Mouse (Mus musculus) forebrain, postnatal 0 days (tissue): ENCODE results near the gene Pdgfra. TPM values are rescaled to one million over a fixed set of nuclear protein-coding genes. Genes with fewer than 3 reads are reported as not detected.

ENCODE experiments used
- ATAC-seq: fragments of 200-750 bp; cut with Nextera tagmentation; 2 replicates; pipeline ENCODE4 v1.8.0; 2017; ENCODE audit warnings: mild to moderate bottlenecking, moderate library complexity
- DNase-seq: peaks from one replicate; pipeline ENCODE4 v3.0.0-alpha.2; 2015
- H3K27ac ChIP-seq: fragments of 300-500 bp; sonication (generic); 2 replicates; pipeline ENCODE4 v1.5.1; 2014; ENCODE audit warnings: low read depth, mild to moderate bottlenecking, antibody characterized with exemption, low read length, moderate library complexity, mixed read lengths
- H3K27me3 ChIP-seq: fragments of 300-500 bp; sonication (generic); 2 replicates; pipeline ENCODE4 v1.6.1; 2014; ENCODE audit warnings: mild to moderate bottlenecking, low read length, mixed read lengths; ENCODE audit not compliant: insufficient read depth
- H3K36me3 ChIP-seq: fragments of 300-500 bp; sonication (generic); 2 replicates; pipeline ENCODE4 v1.6.1; 2014; ENCODE audit warnings: mild to moderate bottlenecking, moderate library complexity; ENCODE audit not compliant: insufficient read depth
- H3K4me1 ChIP-seq: fragments of 300-500 bp; sonication (generic); 2 replicates; pipeline ENCODE4 v1.6.1; 2014; ENCODE audit warnings: antibody characterized with exemption; ENCODE audit not compliant: insufficient read depth
- H3K4me2 ChIP-seq: fragments of 300-500 bp; sonication (generic); 2 replicates; pipeline ENCODE4 v1.6.1; 2014; ENCODE audit warnings: low read depth, mild to moderate bottlenecking, moderate library complexity
- H3K4me3 ChIP-seq: fragments of 300-500 bp; sonication (generic); 2 replicates; pipeline ENCODE4 v1.5.1; 2014; ENCODE audit warnings: low read depth, low read length, mixed read lengths
- H3K9ac ChIP-seq: fragments of 300-500 bp; sonication (generic); 2 replicates; pipeline ENCODE4 v1.6.1; 2014; ENCODE audit warnings: mild to moderate bottlenecking
- H3K9me3 ChIP-seq: fragments of 300-500 bp; sonication (generic); 2 replicates; pipeline ENCODE4 v1.6.1; 2016; ENCODE audit warnings: low read length
- CTCF ChIP-seq: sonication (generic); IDR thresholded peaks from 2 replicates; pipeline ENCODE4 v1.5.1; 2016; ENCODE audit warnings: antibody characterized with exemption, control low read depth, low read depth
- WGBS: fragments of 180-500 bp; shearing (Covaris S2); extraction: QIAGEN DNeasy Blood & Tissue Kit; methylation state at CpG from one replicate; pipeline ENCODE4 v1.1.7; 2014; 5-methylcytosine and 5-hydroxymethylcytosine counted together
- polyA plus RNA-seq: library from polyadenylated mRNA; unstranded; fragments of >200 nt; fragmentation: Nextera tagmentation; extraction: Ambion mirVana; gene quantifications from 2 replicates; pipeline ENCODE4 v1.2.1, GENCODE M21; 2015
- total RNA-seq: library from RNA; depleted of rRNA; stranded (reverse); fragments of >200 nt; gene quantifications from 2 replicates; pipeline ENCODE4 v1.2.3, GENCODE M21; 2014

The Pdgfra gene
- total and polyA plus RNA-seq, 2 experiments from 2014 or later: 14.0 to 49.9 TPM

DNA sequence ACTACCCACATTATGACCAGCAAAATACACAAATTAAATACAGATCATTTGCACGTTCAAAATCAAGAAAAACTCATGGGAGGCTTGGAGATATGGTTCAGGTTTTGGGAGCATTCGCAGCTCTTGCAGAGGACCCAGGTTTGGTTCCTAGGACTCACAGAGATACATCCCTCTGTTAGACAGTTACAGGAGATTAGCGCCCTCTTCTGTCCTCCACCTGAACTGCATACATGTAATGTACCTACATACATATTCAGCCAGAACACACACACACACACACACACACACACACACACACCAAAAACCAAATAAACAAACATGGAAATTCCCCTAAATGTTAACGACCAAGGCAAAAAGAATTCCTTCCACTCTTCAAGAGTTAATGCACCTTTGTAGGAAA lies 12.6 kb downstream of the Pdgfra start:
- Histone ChIP-seq H3K4me1 (no peaks in the 10 kb centered on the region), H3K9me3 (no peaks in the 10 kb centered on the region), H3K27me3 (no peaks in the 10 kb centered on the region), H3K4me3 (no peak overlapping the region), H3K27ac (no peak overlapping the region), H3K36me3 (no peaks in the 10 kb centered on the region), H3K9ac (no peak overlapping the region), H3K4me2 (no peak overlapping the region)
- no peak for TF ChIP-seq CTCF
- no peak for DNase-seq
- no peak for ATAC-seq
- 84% methylated on average over 4 of the region's 4 CpGs for WGBS

DNA sequence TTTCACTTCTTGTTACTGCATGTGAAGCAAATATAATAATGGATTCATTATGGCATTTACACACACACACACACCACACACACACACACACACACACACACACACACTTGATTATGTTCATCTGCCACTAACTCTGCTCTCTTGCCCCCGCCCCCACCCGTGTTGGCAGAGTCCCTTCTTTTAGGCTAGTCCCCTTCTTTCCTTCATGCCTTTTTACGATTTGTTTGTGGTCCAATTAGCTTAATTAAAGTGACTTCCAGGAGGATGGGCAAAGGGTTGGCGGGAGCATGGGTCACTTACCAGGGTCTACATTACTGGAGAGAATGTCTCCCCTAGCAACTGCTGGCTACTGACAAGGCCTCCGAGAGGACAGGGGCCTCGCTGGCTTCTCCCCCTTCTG lies 17.7 kb downstream of the Pdgfra start:
- TF ChIP-seq CTCF: no peak
- H3K9ac ChIP-seq: no peak overlapping the region
- 42% methylated on average over 6 of the region's 6 CpGs for WGBS
- H3K27me3 ChIP-seq: no peaks in the 10 kb centered on the region
- H3K4me2 ChIP-seq: no peak overlapping the region
- no peaks in the 10 kb centered on the region for H3K36me3 ChIP-seq
- DNase-seq: no peak
- H3K27ac ChIP-seq: no peak overlapping the region
- ATAC-seq: no peak
- H3K9me3 ChIP-seq: no peaks in the 10 kb centered on the region
- H3K4me1 ChIP-seq: no peaks in the 10 kb centered on the region
- no peak overlapping the region for H3K4me3 ChIP-seq

DNA sequence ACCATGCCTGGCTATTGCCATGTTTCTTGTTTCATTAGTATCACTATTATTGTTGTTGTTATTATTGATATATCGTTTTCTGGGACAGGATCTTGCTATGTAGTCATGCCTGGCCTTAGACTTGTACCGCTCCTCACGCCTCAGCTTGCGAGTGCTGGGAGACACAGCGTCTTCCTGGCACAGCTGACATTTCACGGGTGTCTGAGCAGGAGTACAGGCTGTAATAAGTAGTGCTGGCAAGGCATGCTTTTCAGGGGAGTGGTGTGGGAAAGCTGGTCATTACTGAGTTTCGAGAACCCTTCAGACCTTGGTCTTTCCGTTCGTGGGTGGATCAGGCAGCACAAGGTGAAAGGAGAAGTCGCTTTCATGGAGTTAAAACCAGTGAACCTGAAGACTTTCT lies 19.8 kb downstream of the Pdgfra start:
- WGBS: 47% methylated on average over 10 of the region's 10 CpGs
- Histone ChIP-seq H3K36me3 (no peaks in the 10 kb centered on the region), H3K4me2 (no peak overlapping the region), H3K27ac (no peak overlapping the region), H3K4me3 (no peak overlapping the region), H3K27me3 (no peaks in the 10 kb centered on the region; the same call in 1 of the 2 replicates), H3K9ac (no peak overlapping the region), H3K4me1 (no peaks in the 10 kb centered on the region), H3K9me3 (no peaks in the 10 kb centered on the region)
- no peak for TF ChIP-seq CTCF
- ATAC-seq: no peak
- DNase-seq: no peak

DNA sequence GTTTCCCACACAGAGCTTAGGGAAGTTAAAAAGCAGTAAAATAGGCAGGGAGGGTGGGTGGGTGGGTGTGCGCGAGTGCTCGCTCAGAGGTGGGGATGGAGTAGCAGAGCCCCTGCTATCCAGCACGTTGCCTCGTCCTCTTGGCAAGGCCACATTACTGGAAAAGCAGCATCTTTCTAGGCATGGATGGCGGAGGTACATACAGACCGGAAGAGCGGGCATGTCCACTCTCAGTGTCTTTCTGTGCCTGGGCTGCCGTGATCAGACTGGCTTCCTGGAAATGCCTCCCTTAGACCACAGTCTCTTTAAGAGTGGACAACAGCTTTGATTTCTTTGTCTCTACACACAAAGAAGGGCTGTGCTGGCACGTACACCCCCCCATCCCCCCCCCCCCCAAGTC lies 27.2 kb downstream of the Pdgfra start:
- H3K9me3 ChIP-seq: no peaks in the 10 kb centered on the region
- no peaks in the 10 kb centered on the region; the same call in 1 of the 2 replicates for H3K27me3 ChIP-seq
- H3K36me3 ChIP-seq: no peaks in the 10 kb centered on the region
- H3K4me3 ChIP-seq: no peak overlapping the region
- WGBS: 74% methylated on average over 10 of the region's 10 CpGs
- TF ChIP-seq CTCF: no peak
- no peak overlapping the region for H3K4me2 ChIP-seq
- no peak overlapping the region for H3K27ac ChIP-seq
- no peaks in the 10 kb centered on the region for H3K4me1 ChIP-seq
- no peak overlapping the region for H3K9ac ChIP-seq
- DNase-seq (no peak), ATAC-seq (no peak)

DNA sequence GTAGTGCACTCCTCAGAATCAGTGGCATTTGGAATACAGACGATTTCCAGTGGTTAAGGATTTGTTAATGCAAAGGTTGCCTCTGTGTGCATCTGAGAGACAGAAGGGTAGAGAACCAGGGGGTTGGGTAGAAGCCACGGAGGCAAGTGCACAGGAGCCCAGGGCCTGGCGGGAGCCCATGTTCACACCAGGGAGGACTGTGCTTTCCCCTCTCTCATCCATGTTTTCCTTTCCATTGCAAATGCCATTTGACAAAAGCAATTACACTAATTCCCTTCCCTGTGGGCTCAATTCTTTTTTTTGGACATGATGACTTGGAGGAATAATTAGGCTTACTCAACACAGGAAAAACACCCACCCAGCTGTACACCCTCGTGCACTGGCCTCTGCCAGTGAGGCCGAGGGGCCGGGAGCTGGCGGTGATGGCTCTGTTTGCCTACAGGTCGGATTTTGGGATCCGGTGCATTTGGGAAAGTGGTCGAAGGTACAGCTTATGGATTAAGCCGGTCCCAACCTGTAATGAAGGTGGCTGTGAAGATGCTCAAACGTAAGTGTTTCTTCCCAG lies 27.7 kb downstream of the Pdgfra start:
- Histone ChIP-seq H3K4me3 (no peak overlapping the region), H3K4me2 (no peak overlapping the region), H3K36me3 (no peaks in the 10 kb centered on the region), H3K4me1 (no peaks in the 10 kb centered on the region), H3K27ac (no peak overlapping the region), H3K27me3 (no peaks in the 10 kb centered on the region; the same call in 1 of the 2 replicates), H3K9me3 (no peaks in the 10 kb centered on the region), H3K9ac (no peak overlapping the region)
- ATAC-seq: no peak
- no peak for TF ChIP-seq CTCF
- 55% methylated on average over 12 of the region's 12 CpGs for WGBS
- DNase-seq: no peak

DNA sequence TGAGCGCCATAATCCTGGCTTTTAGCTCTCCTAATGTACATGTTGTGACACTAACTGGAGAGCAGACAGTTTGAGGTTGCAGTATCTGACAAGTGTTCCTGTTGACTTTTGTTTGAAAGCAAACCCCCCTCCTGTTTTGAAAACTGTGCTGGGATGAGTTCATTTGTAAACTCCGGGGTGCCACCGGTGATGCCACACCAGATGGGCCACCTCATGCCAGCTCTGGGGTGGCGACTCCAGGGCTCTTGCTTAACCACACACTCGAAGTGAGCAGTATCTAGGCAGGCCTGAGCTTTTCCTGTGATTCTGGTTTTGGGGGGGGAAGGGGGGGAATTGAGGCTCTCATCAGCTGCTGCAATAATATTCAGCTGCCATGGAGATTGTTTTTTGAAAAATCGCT lies 31.6 kb downstream of the Pdgfra start:
- H3K36me3 ChIP-seq: no peaks in the 10 kb centered on the region
- H3K4me1 ChIP-seq: no peaks in the 10 kb centered on the region
- H3K9ac ChIP-seq: no peak overlapping the region
- H3K27me3 ChIP-seq: peaks cover 8% of the 10 kb centered on the region; the same call in 1 of the 2 replicates
- TF ChIP-seq CTCF: no peak
- 52% methylated on average over 6 of the region's 6 CpGs for WGBS
- no peak overlapping the region for H3K4me2 ChIP-seq
- no peaks in the 10 kb centered on the region for H3K9me3 ChIP-seq
- peak; percentile 36 for ATAC-seq
- H3K27ac ChIP-seq: no peak overlapping the region
- peak; percentile 39 for DNase-seq
- no peak overlapping the region for H3K4me3 ChIP-seq

DNA sequence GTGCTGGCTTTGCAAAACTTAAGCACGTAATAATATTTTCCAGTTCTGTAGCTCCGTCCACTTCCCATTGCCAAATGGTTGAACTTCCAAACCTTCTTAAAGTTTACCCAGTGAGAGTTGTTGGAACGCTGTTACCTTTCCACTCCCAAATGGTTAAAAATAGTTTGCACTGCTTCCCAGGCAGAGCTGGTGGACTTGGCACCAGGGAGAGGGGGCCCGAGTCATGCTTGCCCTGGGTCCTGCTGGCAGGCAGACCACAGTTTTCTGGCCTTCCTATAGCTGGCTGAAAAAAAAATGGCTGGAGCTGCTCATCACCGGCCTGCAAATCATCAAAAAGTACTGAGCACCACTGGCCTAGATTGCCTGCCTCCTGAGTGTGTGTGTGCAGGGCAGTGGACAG lies 32.0 kb downstream of the Pdgfra start:
- Histone ChIP-seq H3K9me3 (no peaks in the 10 kb centered on the region), H3K9ac (no peak overlapping the region), H3K36me3 (no peaks in the 10 kb centered on the region), H3K27ac (no peak overlapping the region), H3K4me2 (no peak overlapping the region), H3K27me3 (peaks cover 8% of the 10 kb centered on the region; the same call in 1 of the 2 replicates), H3K4me3 (no peak overlapping the region), H3K4me1 (no peaks in the 10 kb centered on the region)
- 66% methylated on average over 5 of the region's 5 CpGs for WGBS
- no peak for TF ChIP-seq CTCF
- ATAC-seq: no peak
- DNase-seq: no peak
